Mouse (Mus musculus): ENCODE data around the gene Myh14. TPM values are rescaled to one million over a fixed set of nuclear protein-coding genes. Genes with fewer than 3 reads are reported as not detected.

Myh14 gene
- polyA plus RNA-seq, 1 experiment from 2014 or later = 2.1 TPM

GRCm38 (mm10) chr7:44595131-44595561, 75.5 kb downstream of the Myh14 start:
- Histone ChIP-seq H3K9ac (replicated peaks; ENCODE audit: low read length) (no peak overlapping the region), H3K4me2 (ENCODE audit: low read depth, low read length) (no peak overlapping the region), H3K36me3 (replicated peaks; ENCODE audit: control insufficient read depth, insufficient read depth, low read depth, low read length) (no peaks in the 10 kb centered on the region), H3K27me3 (ENCODE audit: control insufficient read depth, insufficient read depth, low read length) (peaks cover 24% of the 10 kb centered on the region), H3K4me3 (ENCODE audit: low read depth, low read length) (no peak overlapping the region), H3K27ac (replicated peaks; ENCODE audit: low read depth, low read length) (no peak overlapping the region), H3K9me3 (replicated peaks; ENCODE audit: control insufficient read depth, low read length) (no peaks in the 10 kb centered on the region), H3K4me1 (ENCODE audit: control insufficient read depth, insufficient read depth, low read length) (peaks cover 4% of the 10 kb centered on the region)
- ATAC-seq (replicated peaks; ENCODE audit: insufficient number of reproducible peaks, low FRiP score, low TSS enrichment, low read depth) (no peak), DNase-seq (ENCODE audit: low spot score) (no peak)
- 92% methylated on average over 20 of the region's 20 CpGs for WGBS

- H3K27me3 ChIP-seq (ENCODE audit: control insufficient read depth, insufficient read depth, low read length) = peaks cover 24% of the 10 kb centered on the region
- ATAC-seq (replicated peaks; ENCODE audit: insufficient number of reproducible peaks, low FRiP score, low TSS enrichment, low read depth) (no peak), DNase-seq (ENCODE audit: low spot score) (no peak)
- peaks cover 4% of the 10 kb centered on the region for H3K4me1 ChIP-seq (ENCODE audit: control insufficient read depth, insufficient read depth, low read length)
- no peaks in the 10 kb centered on the region for H3K36me3 ChIP-seq (replicated peaks; ENCODE audit: control insufficient read depth, insufficient read depth, low read depth, low read length)
- 66% methylated on average over 6 of the region's 6 CpGs for WGBS
- H3K9me3 ChIP-seq (replicated peaks; ENCODE audit: control insufficient read depth, low read length) = no peaks in the 10 kb centered on the region
- H3K9ac ChIP-seq (replicated peaks; ENCODE audit: low read length) = no peak overlapping the region
- no peak overlapping the region for H3K27ac ChIP-seq (replicated peaks; ENCODE audit: low read depth, low read length)
- no peak overlapping the region for H3K4me3 ChIP-seq (ENCODE audit: low read depth, low read length)
- no peak overlapping the region for H3K4me2 ChIP-seq (ENCODE audit: low read depth, low read length)
These were observed 76.4 kb downstream of the Myh14 start for GRCm38 (mm10) chr7:44594291-44594690.

DNA sequence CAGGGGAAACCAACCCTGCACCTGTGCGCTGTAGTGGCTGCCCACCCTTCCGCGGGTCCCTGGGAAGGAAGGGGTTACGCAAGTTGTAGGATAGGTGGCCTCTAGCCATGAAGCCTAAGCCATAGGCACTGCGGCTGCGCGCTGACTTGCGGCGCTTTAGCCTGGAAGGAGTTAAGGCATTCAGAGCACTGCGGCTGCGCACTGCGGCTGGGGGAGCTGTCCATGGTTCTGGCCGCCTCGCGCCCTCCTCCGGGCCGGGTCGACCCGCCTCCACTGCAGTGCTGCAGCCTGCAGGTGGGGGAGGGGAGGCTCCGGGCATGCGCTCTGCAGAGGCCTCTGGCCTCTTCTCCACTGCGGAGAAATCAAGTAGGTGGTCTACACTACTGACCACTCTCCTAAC, 76.9 kb downstream of the Myh14 start:
- DNase-seq (ENCODE audit: low spot score) (peak; percentile 92), ATAC-seq (replicated peaks; ENCODE audit: insufficient number of reproducible peaks, low FRiP score, low TSS enrichment, low read depth) (peak; percentile 35)
- Histone ChIP-seq H3K4me2 (ENCODE audit: low read depth, low read length) (no peak overlapping the region), H3K9me3 (replicated peaks; ENCODE audit: control insufficient read depth, low read length) (no peaks in the 10 kb centered on the region), H3K4me1 (ENCODE audit: control insufficient read depth, insufficient read depth, low read length) (peaks cover 4% of the 10 kb centered on the region), H3K9ac (replicated peaks; ENCODE audit: low read length) (no peak overlapping the region), H3K27me3 (ENCODE audit: control insufficient read depth, insufficient read depth, low read length) (peaks cover 24% of the 10 kb centered on the region), H3K27ac (replicated peaks; ENCODE audit: low read depth, low read length) (no peak overlapping the region), H3K36me3 (replicated peaks; ENCODE audit: control insufficient read depth, insufficient read depth, low read depth, low read length) (no peaks in the 10 kb centered on the region), H3K4me3 (ENCODE audit: low read depth, low read length) (no peak overlapping the region)
- WGBS = under 1% methylated on average over 22 of the region's 22 CpGs

DNA sequence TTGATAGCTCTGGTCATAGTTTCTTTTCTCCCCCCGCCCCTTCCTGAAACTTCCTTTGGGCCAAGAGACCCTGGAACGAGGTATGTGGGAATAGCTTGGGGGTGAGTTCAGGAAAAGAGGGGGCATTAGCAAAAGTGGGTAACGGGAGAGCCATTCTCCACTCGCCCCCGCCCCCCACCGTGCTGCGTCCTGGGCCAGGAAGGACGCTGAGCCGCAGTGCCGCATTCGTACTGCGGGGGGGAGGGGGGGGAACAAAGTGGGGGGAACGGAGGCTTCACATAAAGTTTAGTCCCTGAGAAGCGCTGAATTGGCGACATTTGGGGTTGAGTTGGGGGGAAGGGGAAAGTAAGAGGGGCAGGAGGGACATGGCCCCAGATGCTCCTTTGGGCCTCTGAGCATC, 77.6 kb downstream of the Myh14 start:
- no peaks in the 10 kb centered on the region for H3K36me3 ChIP-seq (replicated peaks; ENCODE audit: control insufficient read depth, insufficient read depth, low read depth, low read length)
- no peak overlapping the region for H3K4me3 ChIP-seq (ENCODE audit: low read depth, low read length)
- no peaks in the 10 kb centered on the region for H3K9me3 ChIP-seq (replicated peaks; ENCODE audit: control insufficient read depth, low read length)
- H3K4me2 ChIP-seq (ENCODE audit: low read depth, low read length) = no peak overlapping the region
- peaks cover 4% of the 10 kb centered on the region for H3K4me1 ChIP-seq (ENCODE audit: control insufficient read depth, insufficient read depth, low read length)
- ATAC-seq (replicated peaks; ENCODE audit: insufficient number of reproducible peaks, low FRiP score, low TSS enrichment, low read depth) = no peak
- WGBS = 3% methylated on average over 9 of the region's 15 CpGs
- H3K9ac ChIP-seq (replicated peaks; ENCODE audit: low read length) = no peak overlapping the region
- no peak for DNase-seq (ENCODE audit: low spot score)
- H3K27ac ChIP-seq (replicated peaks; ENCODE audit: low read depth, low read length) = no peak overlapping the region
- peaks cover 30% of the 10 kb centered on the region for H3K27me3 ChIP-seq (ENCODE audit: control insufficient read depth, insufficient read depth, low read length)

- H3K4me1 ChIP-seq (ENCODE audit: control insufficient read depth, insufficient read depth, low read length) = peaks cover 4% of the 10 kb centered on the region
- no peaks in the 10 kb centered on the region for H3K9me3 ChIP-seq (replicated peaks; ENCODE audit: control insufficient read depth, low read length)
- no peak overlapping the region for H3K27ac ChIP-seq (replicated peaks; ENCODE audit: low read depth, low read length)
- H3K4me3 ChIP-seq (ENCODE audit: low read depth, low read length) = peak overlapping the region; percentile 52
- ATAC-seq (replicated peaks; ENCODE audit: insufficient number of reproducible peaks, low FRiP score, low TSS enrichment, low read depth) = no peak
- H3K4me2 ChIP-seq (ENCODE audit: low read depth, low read length) = peak overlapping the region; percentile 100
- WGBS = under 1% methylated on average over 58 of the region's 60 CpGs
- H3K27me3 ChIP-seq (ENCODE audit: control insufficient read depth, insufficient read depth, low read length) = peaks cover 43% of the 10 kb centered on the region
- DNase-seq (ENCODE audit: low spot score) = no peak
- H3K9ac ChIP-seq (replicated peaks; ENCODE audit: low read length) = peak overlapping the region; percentile 43
- H3K36me3 ChIP-seq (replicated peaks; ENCODE audit: control insufficient read depth, insufficient read depth, low read depth, low read length) = no peaks in the 10 kb centered on the region
These were observed 79.1 kb downstream of the Myh14 start for GRCm38 (mm10) chr7:44591348-44592116.

GRCm38 (mm10) chr7:44590402-44591347, 80.0 kb downstream of the Myh14 start, which contains the start of gene Kcnc3:
TSS of gene Kcnc3 (plus strand) at chr7:44590664.
- no peaks in the 10 kb centered on the region for H3K9me3 ChIP-seq (replicated peaks; ENCODE audit: control insufficient read depth, low read length)
- peak within 1 kb of the TSS; percentile 52 for H3K4me3 ChIP-seq (ENCODE audit: low read depth, low read length)
- DNase-seq (ENCODE audit: low spot score) (peak; percentile 95), ATAC-seq (replicated peaks; ENCODE audit: insufficient number of reproducible peaks, low FRiP score, low TSS enrichment, low read depth) (peak; percentile 86)
- peak within 1 kb of the TSS; percentile 43 for H3K9ac ChIP-seq (replicated peaks; ENCODE audit: low read length)
- peaks cover 45% of the 10 kb centered on the region for H3K27me3 ChIP-seq (ENCODE audit: control insufficient read depth, insufficient read depth, low read length)
- H3K4me2 ChIP-seq (ENCODE audit: low read depth, low read length) = peak within 1 kb of the TSS; percentile 100
- no peak within 1 kb of the TSS for H3K27ac ChIP-seq (replicated peaks; ENCODE audit: low read depth, low read length)
- H3K36me3 ChIP-seq (replicated peaks; ENCODE audit: control insufficient read depth, insufficient read depth, low read depth, low read length) = no peaks in the 10 kb centered on the region
- H3K4me1 ChIP-seq (ENCODE audit: control insufficient read depth, insufficient read depth, low read length) = peaks cover 4% of the 10 kb centered on the region
- WGBS = under 1% methylated on average over 75 of the region's 80 CpGs

DNA sequence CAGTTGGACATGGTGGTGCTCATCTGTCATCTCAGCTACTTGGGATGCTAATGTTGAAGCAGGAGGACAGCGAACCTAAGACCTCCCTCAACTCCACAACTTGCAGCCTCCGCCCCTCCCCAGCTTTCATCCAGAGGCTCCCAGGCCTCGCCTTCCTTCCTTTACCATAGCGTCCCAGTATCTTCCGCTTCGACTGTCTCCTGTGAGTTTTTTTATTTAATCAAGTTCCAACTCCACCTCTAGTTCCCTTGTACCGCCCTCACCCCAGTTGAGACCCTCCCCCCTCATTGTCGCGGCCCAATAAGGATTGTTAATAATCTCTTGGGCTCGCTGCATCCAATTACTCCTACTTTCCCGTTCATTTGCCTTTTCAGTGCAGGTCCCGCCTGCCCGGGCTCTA, 80.7 kb downstream of the Myh14 start:
- peak overlapping the region; percentile 20 for H3K4me3 ChIP-seq (ENCODE audit: low read depth, low read length)
- peak overlapping the region; percentile 62 for H3K4me2 ChIP-seq (ENCODE audit: low read depth, low read length)
- H3K9me3 ChIP-seq (replicated peaks; ENCODE audit: control insufficient read depth, low read length) = no peaks in the 10 kb centered on the region
- H3K9ac ChIP-seq (replicated peaks; ENCODE audit: low read length) = no peak overlapping the region
- DNase-seq (ENCODE audit: low spot score) (no peak), ATAC-seq (replicated peaks; ENCODE audit: insufficient number of reproducible peaks, low FRiP score, low TSS enrichment, low read depth) (no peak)
- H3K36me3 ChIP-seq (replicated peaks; ENCODE audit: control insufficient read depth, insufficient read depth, low read depth, low read length) = no peaks in the 10 kb centered on the region
- 2% methylated on average over 13 of the region's 13 CpGs for WGBS
- H3K27me3 ChIP-seq (ENCODE audit: control insufficient read depth, insufficient read depth, low read length) = peaks cover 46% of the 10 kb centered on the region
- no peak overlapping the region for H3K27ac ChIP-seq (replicated peaks; ENCODE audit: low read depth, low read length)
- peaks cover 4% of the 10 kb centered on the region for H3K4me1 ChIP-seq (ENCODE audit: control insufficient read depth, insufficient read depth, low read length)

Measured in embryonic facial prominence, embryonic 11.5 days (tissue).